Mouse (Mus musculus) small intestine, adult 2 months (tissue): Measurements from ENCODE around the gene Gm20388.

ENCODE experiments used
- CTCF ChIP-seq: fragments of 200-500 bp; IDR thresholded peaks from 2 replicates; pipeline ENCODE4 v1.5.1; 2012; ENCODE audit warnings: low read depth, mild to moderate bottlenecking, control low read depth, inconsistent platforms, low read length, moderate library complexity, mixed read lengths; ENCODE audit not compliant: insufficient replicate concordance, insufficient read length; ENCODE audit errors: extremely low read depth
- POLR2A ChIP-seq: fragments of 200-500 bp; IDR thresholded peaks from 2 replicates; pipeline ENCODE4 v1.6.1; 2012; ENCODE audit warnings: low read depth, mild to moderate bottlenecking, control low read depth, inconsistent platforms, low read length, moderate library complexity

DNA sequence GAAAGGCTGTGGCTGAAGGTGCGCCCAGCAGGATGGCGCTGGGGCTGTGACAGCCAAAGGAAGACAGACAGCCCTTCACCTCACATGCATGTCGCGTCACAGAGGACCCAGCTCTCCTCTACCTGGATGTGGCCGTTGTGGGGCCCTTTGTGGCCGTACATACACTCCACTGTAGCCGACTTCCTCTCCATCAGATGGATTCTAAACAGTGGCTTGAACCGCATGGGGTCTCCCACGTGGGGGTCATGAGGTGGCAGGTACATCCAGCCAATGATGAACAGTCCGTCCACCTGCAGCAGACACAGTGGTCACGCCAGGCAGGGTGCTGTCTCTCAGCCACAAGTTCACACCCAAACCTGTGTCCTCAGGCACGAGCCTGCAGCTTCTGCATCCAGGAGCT is 1649.2 kb downstream of the Gm20388 start:
- TF ChIP-seq POLR2A (no peak), CTCF (no peak)
